Mouse (Mus musculus): ENCODE data around the gene Dennd1b.

DNA sequence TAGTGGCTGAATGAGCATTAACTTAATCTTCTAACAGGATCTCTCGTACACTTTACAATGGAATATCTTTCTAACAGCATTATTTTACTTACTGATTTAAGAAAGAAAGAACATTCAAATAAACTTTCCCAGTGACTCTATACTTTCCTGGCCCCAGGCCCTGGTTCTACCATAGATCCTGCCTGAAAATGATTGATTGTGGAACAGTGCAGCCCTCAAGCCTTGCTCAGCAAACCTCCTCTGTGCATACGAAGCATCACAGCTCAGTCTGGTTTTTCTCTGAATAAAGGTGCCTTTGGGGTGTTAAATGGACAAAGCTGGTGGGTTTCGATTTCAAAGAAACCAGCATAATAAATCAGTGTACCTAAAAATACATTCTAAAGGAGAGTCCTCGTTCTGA, 260.6 kb downstream of the Dennd1b start:
- TF ChIP-seq CTCF (IDR thresholded peaks at IDR 0.05; ENCODE audit: low read depth) (no peak), EP300 (optimal IDR thresholded peaks at IDR 0.05) (no peak)
